Mouse (Mus musculus): ENCODE data around the gene Ppp2r5b.

The Ppp2r5b gene

DNA sequence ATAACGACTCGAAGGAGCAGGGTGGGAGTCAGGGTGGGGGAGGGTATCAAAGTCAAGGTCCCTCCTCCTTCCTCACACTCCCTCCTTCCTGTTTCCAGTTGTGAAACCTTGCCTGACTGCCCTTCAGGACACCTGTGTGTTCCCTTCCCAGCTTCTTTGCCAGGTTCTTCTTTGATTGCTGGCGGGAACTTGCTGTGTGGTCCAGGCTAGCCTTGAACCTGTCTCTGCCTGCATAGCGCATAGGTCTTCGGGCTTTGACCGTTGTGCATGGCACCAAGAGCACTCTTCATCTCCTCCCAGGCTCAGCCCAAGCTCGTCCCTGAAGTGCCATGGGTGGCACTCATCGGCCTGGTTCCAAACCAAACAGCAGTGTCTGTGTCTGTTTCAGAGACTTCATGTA, 29.3 kb upstream of the Ppp2r5b start:
- H3K9me3 ChIP-seq (ENCODE audit: low read length): no peaks in the 10 kb centered on the region
- peak overlapping the region; percentile 49 for H3K4me3 ChIP-seq (replicated peaks; ENCODE audit: low read length)
- no peaks in the 10 kb centered on the region for H3K27me3 ChIP-seq (ENCODE audit: insufficient read depth, low read length)
- TF ChIP-seq POU5F1 (IDR thresholded peaks at IDR 0.05; ENCODE audit: borderline replicate concordance, low read length) (no peak), NANOG (IDR thresholded peaks at IDR 0.05; ENCODE audit: borderline replicate concordance, low read length) (no peak), CTCF (conservative IDR thresholded peaks at IDR 0.05; ENCODE audit: low read length) (no peak)
- H3K36me3 ChIP-seq (ENCODE audit: insufficient read depth, low read length): peaks cover 37% of the 10 kb centered on the region
- peaks cover 82% of the 10 kb centered on the region for H3K4me1 ChIP-seq (replicated peaks; ENCODE audit: low read depth, low read length)

DNA sequence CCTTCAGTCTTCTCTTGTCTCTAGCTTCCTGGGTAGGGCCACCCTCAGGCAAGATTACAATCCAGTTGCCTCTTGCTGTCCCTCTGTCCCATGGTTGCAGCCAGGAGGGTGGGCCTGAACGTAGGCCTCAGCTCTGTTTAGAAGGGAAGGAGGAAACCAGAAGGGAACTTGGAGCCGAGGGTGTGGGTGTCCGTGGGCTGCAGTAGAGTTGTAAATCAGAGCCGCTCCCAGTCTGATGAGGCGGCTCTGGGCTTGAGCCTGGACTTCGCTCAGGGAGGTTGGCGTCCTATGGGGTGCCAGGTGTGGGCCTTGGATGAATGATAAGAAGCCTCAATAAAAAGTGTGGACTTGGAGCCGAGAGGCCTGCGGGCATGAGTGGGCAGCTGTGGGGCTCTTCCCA, 28.5 kb upstream of the Ppp2r5b start:
- H3K9me3 ChIP-seq (ENCODE audit: low read length): no peaks in the 10 kb centered on the region
- TF ChIP-seq NANOG (IDR thresholded peaks at IDR 0.05; ENCODE audit: borderline replicate concordance, low read length) (no peak), POU5F1 (IDR thresholded peaks at IDR 0.05; ENCODE audit: borderline replicate concordance, low read length) (no peak), CTCF (conservative IDR thresholded peaks at IDR 0.05; ENCODE audit: low read length) (no peak)
- H3K4me1 ChIP-seq (replicated peaks; ENCODE audit: low read depth, low read length): peaks cover 76% of the 10 kb centered on the region
- H3K27me3 ChIP-seq (ENCODE audit: insufficient read depth, low read length): no peaks in the 10 kb centered on the region
- peak overlapping the region; percentile 49 for H3K4me3 ChIP-seq (replicated peaks; ENCODE audit: low read length)
- peaks cover 44% of the 10 kb centered on the region for H3K36me3 ChIP-seq (ENCODE audit: insufficient read depth, low read length)

GRCm38 (mm10) chr19:6262839-6263433, 27.3 kb upstream of the Ppp2r5b start:
- Histone ChIP-seq H3K4me3 (replicated peaks; ENCODE audit: low read length) (no peak overlapping the region), H3K9me3 (ENCODE audit: low read length) (no peaks in the 10 kb centered on the region), H3K4me1 (replicated peaks; ENCODE audit: low read depth, low read length) (peaks cover 64% of the 10 kb centered on the region), H3K36me3 (ENCODE audit: insufficient read depth, low read length) (peaks cover 57% of the 10 kb centered on the region), H3K27me3 (ENCODE audit: insufficient read depth, low read length) (no peaks in the 10 kb centered on the region)
- TF ChIP-seq NANOG (IDR thresholded peaks at IDR 0.05; ENCODE audit: borderline replicate concordance, low read length): no peak

DNA sequence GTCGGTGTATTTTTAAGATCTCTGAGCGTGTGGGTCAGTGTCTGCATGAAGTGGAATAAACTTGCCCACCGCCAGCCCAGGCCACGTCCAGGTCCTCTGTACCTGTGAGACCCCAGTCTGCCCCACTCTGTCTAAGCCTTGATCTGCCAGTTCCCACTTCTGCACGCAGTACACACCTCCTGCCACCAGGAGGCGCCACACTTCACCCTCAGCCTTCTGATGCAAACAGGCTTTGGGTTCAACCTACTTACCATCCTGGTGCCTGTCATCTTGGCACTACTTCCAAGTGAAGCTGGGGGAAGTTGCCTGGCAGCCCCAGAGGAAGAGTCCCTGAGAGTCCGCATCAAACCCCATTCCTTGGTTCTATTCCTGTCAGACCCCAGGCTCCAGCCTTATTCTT, 26.6 kb upstream of the Ppp2r5b start:
- peaks cover 57% of the 10 kb centered on the region for H3K4me1 ChIP-seq (replicated peaks; ENCODE audit: low read depth, low read length)
- no peaks in the 10 kb centered on the region for H3K9me3 ChIP-seq (ENCODE audit: low read length)

GRCm38 (mm10) chr19:6261379-6261778, 25.7 kb upstream of the Ppp2r5b start:
- H3K4me1 ChIP-seq (replicated peaks; ENCODE audit: low read depth, low read length): peaks cover 54% of the 10 kb centered on the region
- TF ChIP-seq POU5F1 (IDR thresholded peaks at IDR 0.05; ENCODE audit: borderline replicate concordance, low read length) (no peak), NANOG (IDR thresholded peaks at IDR 0.05; ENCODE audit: borderline replicate concordance, low read length) (no peak), CTCF (conservative IDR thresholded peaks at IDR 0.05; ENCODE audit: low read length) (no peak)

More for the DNA sequence above, 26.6 kb upstream of the Ppp2r5b start:
- H3K27me3 ChIP-seq (ENCODE audit: insufficient read depth, low read length): no peaks in the 10 kb centered on the region
- TF ChIP-seq CTCF (conservative IDR thresholded peaks at IDR 0.05; ENCODE audit: low read length) (peak; percentile 99), POU5F1 (IDR thresholded peaks at IDR 0.05; ENCODE audit: borderline replicate concordance, low read length) (no peak)
- H3K36me3 ChIP-seq (ENCODE audit: insufficient read depth, low read length): peaks cover 64% of the 10 kb centered on the region
- no peak overlapping the region for H3K4me3 ChIP-seq (replicated peaks; ENCODE audit: low read length)

DNA sequence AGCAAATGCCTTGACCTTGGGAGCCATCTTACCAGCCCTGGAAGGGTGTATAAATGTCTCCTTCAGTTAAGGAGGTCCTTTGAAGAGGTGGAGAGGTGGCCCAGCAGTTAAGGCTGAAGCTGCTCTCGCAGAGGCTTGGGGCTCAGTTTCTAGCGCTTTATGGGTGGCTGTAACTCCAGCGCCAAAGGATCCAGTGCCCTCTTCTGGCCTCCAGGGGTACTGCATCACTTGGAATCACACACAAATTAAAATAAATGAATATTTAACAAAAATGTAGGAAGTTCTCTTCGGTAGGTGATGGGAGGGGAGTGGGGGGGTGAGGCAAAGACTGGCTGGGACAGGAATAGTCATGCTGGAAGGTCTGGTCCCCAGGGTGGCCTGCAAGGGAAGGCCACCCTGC, 25.3 kb upstream of the Ppp2r5b start:
- Histone ChIP-seq H3K27me3 (ENCODE audit: insufficient read depth, low read length) (no peaks in the 10 kb centered on the region), H3K36me3 (ENCODE audit: insufficient read depth, low read length) (peaks cover 77% of the 10 kb centered on the region), H3K4me1 (replicated peaks; ENCODE audit: low read depth, low read length) (peaks cover 54% of the 10 kb centered on the region), H3K9me3 (ENCODE audit: low read length) (no peaks in the 10 kb centered on the region), H3K4me3 (replicated peaks; ENCODE audit: low read length) (no peak overlapping the region)
- TF ChIP-seq CTCF (conservative IDR thresholded peaks at IDR 0.05; ENCODE audit: low read length): peak; percentile 72
- no peak for TF ChIP-seq POU5F1 (IDR thresholded peaks at IDR 0.05; ENCODE audit: borderline replicate concordance, low read length)
- TF ChIP-seq NANOG (IDR thresholded peaks at IDR 0.05; ENCODE audit: borderline replicate concordance, low read length): no peak

More at GRCm38 (mm10) chr19:6261379-6261778, 25.7 kb upstream of the Ppp2r5b start:
- Histone ChIP-seq H3K9me3 (ENCODE audit: low read length) (no peaks in the 10 kb centered on the region), H3K27me3 (ENCODE audit: insufficient read depth, low read length) (no peaks in the 10 kb centered on the region), H3K4me3 (replicated peaks; ENCODE audit: low read length) (no peak overlapping the region), H3K36me3 (ENCODE audit: insufficient read depth, low read length) (peaks cover 72% of the 10 kb centered on the region)

- Histone ChIP-seq H3K36me3 (ENCODE audit: insufficient read depth, low read length) (peaks cover 82% of the 10 kb centered on the region), H3K9me3 (ENCODE audit: low read length) (no peaks in the 10 kb centered on the region), H3K4me1 (replicated peaks; ENCODE audit: low read depth, low read length) (peaks cover 50% of the 10 kb centered on the region), H3K27me3 (ENCODE audit: insufficient read depth, low read length) (no peaks in the 10 kb centered on the region), H3K4me3 (replicated peaks; ENCODE audit: low read length) (no peak overlapping the region)
- TF ChIP-seq CTCF (conservative IDR thresholded peaks at IDR 0.05; ENCODE audit: low read length) (peak; percentile 16; the same call in 1 of the 2 replicates), NANOG (IDR thresholded peaks at IDR 0.05; ENCODE audit: borderline replicate concordance, low read length) (no peak)
Measured at GRCm38 (mm10) chr19:6260428-6260827, 24.8 kb upstream of the Ppp2r5b start.

DNA sequence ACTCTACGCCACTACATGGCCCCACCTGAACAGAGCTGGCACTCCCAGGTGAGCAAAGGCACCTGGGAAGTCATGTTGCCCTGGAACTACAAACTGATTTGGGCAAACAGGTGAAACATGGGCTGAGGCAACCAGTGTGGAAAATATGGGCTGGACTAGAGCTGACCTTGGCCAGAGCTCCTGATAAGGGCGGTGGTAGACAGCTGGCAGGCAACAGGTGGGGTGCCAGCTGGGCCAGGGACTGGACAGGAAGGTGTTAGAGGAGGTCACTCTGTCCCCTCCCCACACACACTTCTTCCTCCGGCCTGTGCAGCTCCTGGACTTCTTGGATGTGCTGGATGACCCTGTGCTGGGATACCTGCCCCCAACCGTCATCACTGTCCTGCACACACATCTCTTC, 17.3 kb upstream of the Ppp2r5b start:
- H3K36me3 ChIP-seq (ENCODE audit: insufficient read depth, low read length): peaks cover 97% of the 10 kb centered on the region
- TF ChIP-seq NANOG (IDR thresholded peaks at IDR 0.05; ENCODE audit: borderline replicate concordance, low read length): no peak
- TF ChIP-seq CTCF (conservative IDR thresholded peaks at IDR 0.05; ENCODE audit: low read length): no peak
- TF ChIP-seq POU5F1 (IDR thresholded peaks at IDR 0.05; ENCODE audit: borderline replicate concordance, low read length): no peak
- no peaks in the 10 kb centered on the region for H3K9me3 ChIP-seq (ENCODE audit: low read length)
- no peaks in the 10 kb centered on the region for H3K27me3 ChIP-seq (ENCODE audit: insufficient read depth, low read length)
- H3K4me1 ChIP-seq (replicated peaks; ENCODE audit: low read depth, low read length): peaks cover 37% of the 10 kb centered on the region
- no peak overlapping the region for H3K4me3 ChIP-seq (replicated peaks; ENCODE audit: low read length)

All from E14TG2a.4 (cell line).